Mouse (Mus musculus) intestine, postnatal 0 days (tissue): ENCODE data around the gene Irx4. TPM values are rescaled to one million over a fixed set of nuclear protein-coding genes. Genes with fewer than 3 reads are reported as not detected.
A peak's percentile ranks its signal among the peaks of the same experiment; 100 is the strongest.

Source experiments
- ATAC-seq: fragments of 200-750 bp; cut with Nextera tagmentation; 2 replicates; pipeline ENCODE4 v1.8.0; 2017; ENCODE audit warnings: mild to moderate bottlenecking, moderate TSS enrichment, moderate library complexity
- H3K27ac ChIP-seq: fragments of 300-500 bp; sonication (generic); 2 replicates; pipeline ENCODE4 v1.5.1; 2014; ENCODE audit warnings: mild to moderate bottlenecking, low read depth, low read length, moderate library complexity
- H3K27me3 ChIP-seq: fragments of 300-500 bp; sonication (generic); replicated peaks from 2 replicates; pipeline ENCODE4 v1.6.1; 2014; ENCODE audit warnings: low read length, mixed read lengths; ENCODE audit not compliant: control insufficient read depth, insufficient read depth
- H3K36me3 ChIP-seq: fragments of 300-500 bp; sonication (generic); 2 replicates; pipeline ENCODE4 v1.6.1; 2014; ENCODE audit warnings: mild to moderate bottlenecking, moderate library complexity; ENCODE audit not compliant: control insufficient read depth, insufficient read depth
- H3K4me1 ChIP-seq: fragments of 300-500 bp; sonication (generic); replicated peaks from 2 replicates; pipeline ENCODE4 v1.6.1; 2014; ENCODE audit warnings: antibody characterized with exemption, low read length, mixed read lengths; ENCODE audit not compliant: control insufficient read depth, insufficient read depth
- H3K4me2 ChIP-seq: fragments of 300-500 bp; sonication (generic); replicated peaks from 2 replicates; pipeline ENCODE4 v1.6.1; 2014; ENCODE audit warnings: low read depth, mild to moderate bottlenecking, moderate library complexity
- H3K4me3 ChIP-seq: fragments of 300-500 bp; sonication (generic); 2 replicates; pipeline ENCODE4 v1.5.1; 2014; ENCODE audit warnings: low read depth, low read length
- H3K9ac ChIP-seq: fragments of 300-500 bp; sonication (generic); 2 replicates; pipeline ENCODE4 v1.6.1; 2014; ENCODE audit warnings: mild to moderate bottlenecking, low read depth, low read length
- H3K9me3 ChIP-seq: fragments of 300-500 bp; sonication (generic); 2 replicates; pipeline ENCODE4 v1.6.1; 2016; ENCODE audit warnings: mixed run types; ENCODE audit not compliant: control insufficient read depth
- CTCF ChIP-seq: sonication (generic); IDR thresholded peaks from 2 replicates; pipeline ENCODE4 v1.5.1; 2016; ENCODE audit warnings: low read depth, mild to moderate bottlenecking, control low read depth, antibody characterized with exemption, moderate library complexity
- WGBS: fragments of 180-500 bp; shearing (Covaris S2); extraction: QIAGEN DNeasy Blood & Tissue Kit; methylation state at CpG from one replicate; pipeline ENCODE4 v1.1.7; 2014; 5-methylcytosine and 5-hydroxymethylcytosine counted together
- polyA plus RNA-seq: library from polyadenylated mRNA; unstranded; fragments of >200 nt; fragmentation: Nextera tagmentation; extraction: Ambion mirVana; gene quantifications from 2 replicates; pipeline ENCODE4 v1.2.1, GENCODE M21; 2015

Irx4 gene
- polyA plus RNA-seq, 1 experiment from 2014 or later: 0.27 TPM

- Histone ChIP-seq H3K4me2 (peak overlapping the region; percentile 47), H3K4me3 (peak overlapping the region; percentile 21), H3K9me3 (no peaks in the 10 kb centered on the region), H3K27me3 (peaks cover 96% of the 10 kb centered on the region), H3K9ac (no peak overlapping the region), H3K27ac (no peak overlapping the region), H3K4me1 (no peaks in the 10 kb centered on the region), H3K36me3 (no peaks in the 10 kb centered on the region)
- WGBS: 11% methylated on average over 24 of the region's 24 CpGs
- no peak for TF ChIP-seq CTCF
- no peak for ATAC-seq
Observed at GRCm38 (mm10) chr13:73262336-73263127, 2.3 kb downstream of the Irx4 start.

- H3K4me2 ChIP-seq: peak overlapping the region; percentile 47
- H3K4me3 ChIP-seq: peak overlapping the region; percentile 21
- no peaks in the 10 kb centered on the region for H3K36me3 ChIP-seq
- 11% methylated on average over 40 of the region's 40 CpGs for WGBS
- no peak overlapping the region for H3K9ac ChIP-seq
- H3K9me3 ChIP-seq: no peaks in the 10 kb centered on the region
- no peaks in the 10 kb centered on the region for H3K4me1 ChIP-seq
- no peak for TF ChIP-seq CTCF
- H3K27me3 ChIP-seq: peaks cover 95% of the 10 kb centered on the region
- H3K27ac ChIP-seq: no peak overlapping the region
- no peak for ATAC-seq
Observed at GRCm38 (mm10) chr13:73263128-73263971, 3.1 kb downstream of the Irx4 start.

- Histone ChIP-seq H3K27me3 (peaks cover 95% of the 10 kb centered on the region), H3K9me3 (no peaks in the 10 kb centered on the region), H3K9ac (no peak overlapping the region), H3K4me1 (no peaks in the 10 kb centered on the region), H3K36me3 (no peaks in the 10 kb centered on the region), H3K27ac (no peak overlapping the region), H3K4me3 (0 out of 2 replicates have a peak overlapping the region, but pooled peaks have one; percentile 21), H3K4me2 (no peak overlapping the region)
- no peak for ATAC-seq
- WGBS: 34% methylated on average over 29 of the region's 29 CpGs
- TF ChIP-seq CTCF: no peak
Observed at GRCm38 (mm10) chr13:73264166-73264735, 4.0 kb downstream of the Irx4 start.

GRCm38 (mm10) chr13:73264831-73265230 lies 4.6 kb downstream of the Irx4 start:
- Histone ChIP-seq H3K4me1 (no peaks in the 10 kb centered on the region), H3K9ac (no peak overlapping the region), H3K27me3 (peaks cover 94% of the 10 kb centered on the region), H3K36me3 (no peaks in the 10 kb centered on the region), H3K9me3 (no peaks in the 10 kb centered on the region), H3K4me3 (peak overlapping the region; percentile 33; the same call in 1 of the 2 replicates), H3K27ac (no peak overlapping the region), H3K4me2 (no peak overlapping the region; the same call in 1 of the 2 replicates)
- no peak for ATAC-seq
- 0 out of 2 replicates have a peak, but pooled peaks have one; percentile 7 for TF ChIP-seq CTCF
- WGBS: 57% methylated on average over 8 of the region's 8 CpGs

- Histone ChIP-seq H3K4me3 (peak overlapping the region; percentile 33), H3K9me3 (no peaks in the 10 kb centered on the region), H3K4me2 (peak overlapping the region; percentile 62), H3K27me3 (peaks cover 94% of the 10 kb centered on the region), H3K9ac (no peak overlapping the region), H3K27ac (no peak overlapping the region), H3K4me1 (no peaks in the 10 kb centered on the region), H3K36me3 (no peaks in the 10 kb centered on the region)
- WGBS: 5% methylated on average over 28 of the region's 28 CpGs
- ATAC-seq: peak; percentile 49
- TF ChIP-seq CTCF: peak; percentile 23; the same call in 1 of the 2 replicates
Observed at GRCm38 (mm10) chr13:73265442-73265841, 5.2 kb downstream of the Irx4 start.

- Histone ChIP-seq H3K36me3 (no peaks in the 10 kb centered on the region), H3K4me1 (0 out of 2 replicates have a peak, but pooled peaks cover 6% of the 10 kb centered on the region), H3K4me3 (no peak overlapping the region), H3K27me3 (peaks cover 94% of the 10 kb centered on the region), H3K9me3 (no peaks in the 10 kb centered on the region), H3K9ac (no peak overlapping the region), H3K27ac (no peak overlapping the region), H3K4me2 (no peak overlapping the region)
- TF ChIP-seq CTCF: no peak
- no peak for ATAC-seq
- 28% methylated on average over 10 of the region's 10 CpGs for WGBS
Observed at GRCm38 (mm10) chr13:73267551-73267950, 7.3 kb downstream of the Irx4 start.
